Mouse (Mus musculus) embryonic fibroblast, embryonic 13.5 days (primary cell): Measurements from ENCODE around the gene Acacb. TPM values are rescaled to one million over a fixed set of nuclear protein-coding genes. Genes with fewer than 3 reads are reported as not detected.
A peak's percentile ranks its signal among the peaks of the same experiment; 100 is the strongest.

Source experiments
- H3K27ac ChIP-seq: 2 replicates; pipeline ENCODE4 v1.5.1; 2012; ENCODE audit warnings: low read length, control low read depth, inconsistent platforms; ENCODE audit not compliant: insufficient read depth
- H3K4me1 ChIP-seq: 2 replicates; pipeline ENCODE4 v1.6.1; 2011; ENCODE audit warnings: low read length; ENCODE audit not compliant: control insufficient read depth, insufficient read depth
- H3K4me3 ChIP-seq: 2 replicates; pipeline ENCODE4 v1.5.1; 2011; ENCODE audit warnings: mild to moderate bottlenecking, control low read depth, low read length; ENCODE audit not compliant: insufficient read depth
- CTCF ChIP-seq: IDR thresholded peaks from 2 replicates; pipeline ENCODE4 v1.5.1; 2011; ENCODE audit warnings: mild to moderate bottlenecking, control low read depth, low read length, moderate library complexity, borderline replicate concordance; ENCODE audit not compliant: insufficient read depth
- POLR2A ChIP-seq: IDR thresholded peaks from 2 replicates; pipeline ENCODE4 v1.6.1; 2011; ENCODE audit warnings: low read depth, mild to moderate bottlenecking, control low read depth, low read length, moderate library complexity
- polyA plus RNA-seq: library from polyadenylated mRNA; stranded (reverse); fragments of >200 nt; gene quantifications from 2 replicates; pipeline ENCODE4 v1.2.4, GENCODE M21; 2011; ENCODE audit warnings: low read depth; ENCODE audit not compliant: missing spikeins, insufficient read length

The Acacb gene
- polyA plus RNA-seq, 1 experiment = 1.6 TPM

DNA sequence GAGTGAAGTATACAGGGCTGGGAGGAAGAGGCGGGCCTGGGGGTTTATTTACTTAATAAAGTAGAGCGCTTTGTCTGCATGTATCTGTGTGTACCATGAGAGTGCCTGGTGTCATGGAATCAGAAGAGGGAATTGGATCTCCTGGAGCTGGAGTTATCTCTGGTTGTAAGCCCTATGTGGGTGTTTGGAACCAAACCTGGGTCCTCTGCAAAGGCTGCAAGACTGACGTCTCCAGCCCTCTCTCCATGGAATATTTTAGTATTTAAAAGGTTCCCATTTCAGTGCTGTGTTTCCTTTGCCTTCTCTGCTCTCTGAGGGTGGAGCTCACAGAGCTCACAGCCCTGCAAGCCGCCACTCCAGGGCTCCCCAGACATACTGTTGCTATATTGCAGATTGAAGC is 26.5 kb upstream of the Acacb start:
- Histone ChIP-seq H3K27ac (no peak overlapping the region), H3K4me3 (no peak overlapping the region), H3K4me1 (no peaks in the 10 kb centered on the region)
- no peak for TF ChIP-seq CTCF

DNA sequence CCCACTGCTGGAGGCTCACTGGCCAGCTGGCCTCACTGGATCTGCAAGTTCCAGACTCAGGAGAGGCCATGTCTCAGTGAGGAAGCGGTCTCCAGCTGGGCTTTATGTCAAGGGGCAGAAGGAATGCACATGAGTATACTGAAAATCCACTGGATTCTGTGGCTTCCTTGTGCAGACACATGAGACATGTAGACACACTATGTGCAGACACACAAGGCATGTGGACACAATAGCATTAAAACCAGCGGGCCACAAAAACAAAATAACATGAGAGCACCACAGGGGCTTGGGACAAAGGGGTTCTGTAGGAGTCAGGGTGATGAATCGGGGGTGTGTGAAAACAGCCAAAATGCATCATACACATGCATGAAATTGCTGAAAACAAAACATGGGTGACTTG is 20.3 kb upstream of the Acacb start:
- no peak overlapping the region for H3K4me3 ChIP-seq
- H3K4me1 ChIP-seq = no peaks in the 10 kb centered on the region
- no peak overlapping the region for H3K27ac ChIP-seq
- TF ChIP-seq POLR2A = no peak
- TF ChIP-seq CTCF = no peak

DNA sequence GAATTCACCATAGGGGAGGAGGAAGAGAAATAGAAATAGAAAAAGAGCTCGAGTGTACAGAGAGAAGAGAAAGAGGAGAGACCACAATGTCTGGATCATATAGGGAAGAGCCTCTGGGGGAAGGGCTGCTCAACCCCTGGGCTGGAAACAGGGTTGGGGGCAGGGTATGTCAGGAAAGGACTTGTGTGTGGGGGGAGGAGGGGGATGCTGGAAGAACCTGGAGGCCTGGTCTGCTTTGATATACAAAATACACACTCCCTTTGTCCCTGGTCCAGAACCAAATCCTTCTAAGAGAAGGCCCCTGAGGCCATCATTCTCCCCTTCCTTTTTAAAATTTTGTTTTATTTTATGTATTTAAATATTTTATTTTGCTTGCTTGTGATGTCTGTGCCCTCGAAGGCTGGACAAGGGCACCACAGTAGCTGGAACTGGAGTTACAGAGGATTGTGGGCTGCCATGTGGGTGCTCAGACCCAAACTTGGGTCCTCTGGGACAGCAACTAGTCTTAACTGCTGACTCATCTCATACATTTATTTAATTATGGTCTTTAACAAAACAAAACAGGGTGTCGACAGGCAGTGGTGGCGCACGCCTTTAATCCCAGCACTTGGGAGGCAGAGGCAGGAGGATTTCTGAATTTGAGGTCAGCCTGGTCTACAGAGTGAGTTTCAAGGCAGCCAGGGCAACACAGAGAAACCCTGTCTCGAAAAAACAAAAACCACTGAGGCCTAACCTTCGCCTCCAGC is 19.7 kb upstream of the Acacb start:
- TF ChIP-seq CTCF (no peak), POLR2A (no peak)
- Histone ChIP-seq H3K27ac (peak overlapping the region; percentile 80; the same call in 1 of the 2 replicates), H3K4me3 (no peak overlapping the region), H3K4me1 (no peaks in the 10 kb centered on the region)

DNA sequence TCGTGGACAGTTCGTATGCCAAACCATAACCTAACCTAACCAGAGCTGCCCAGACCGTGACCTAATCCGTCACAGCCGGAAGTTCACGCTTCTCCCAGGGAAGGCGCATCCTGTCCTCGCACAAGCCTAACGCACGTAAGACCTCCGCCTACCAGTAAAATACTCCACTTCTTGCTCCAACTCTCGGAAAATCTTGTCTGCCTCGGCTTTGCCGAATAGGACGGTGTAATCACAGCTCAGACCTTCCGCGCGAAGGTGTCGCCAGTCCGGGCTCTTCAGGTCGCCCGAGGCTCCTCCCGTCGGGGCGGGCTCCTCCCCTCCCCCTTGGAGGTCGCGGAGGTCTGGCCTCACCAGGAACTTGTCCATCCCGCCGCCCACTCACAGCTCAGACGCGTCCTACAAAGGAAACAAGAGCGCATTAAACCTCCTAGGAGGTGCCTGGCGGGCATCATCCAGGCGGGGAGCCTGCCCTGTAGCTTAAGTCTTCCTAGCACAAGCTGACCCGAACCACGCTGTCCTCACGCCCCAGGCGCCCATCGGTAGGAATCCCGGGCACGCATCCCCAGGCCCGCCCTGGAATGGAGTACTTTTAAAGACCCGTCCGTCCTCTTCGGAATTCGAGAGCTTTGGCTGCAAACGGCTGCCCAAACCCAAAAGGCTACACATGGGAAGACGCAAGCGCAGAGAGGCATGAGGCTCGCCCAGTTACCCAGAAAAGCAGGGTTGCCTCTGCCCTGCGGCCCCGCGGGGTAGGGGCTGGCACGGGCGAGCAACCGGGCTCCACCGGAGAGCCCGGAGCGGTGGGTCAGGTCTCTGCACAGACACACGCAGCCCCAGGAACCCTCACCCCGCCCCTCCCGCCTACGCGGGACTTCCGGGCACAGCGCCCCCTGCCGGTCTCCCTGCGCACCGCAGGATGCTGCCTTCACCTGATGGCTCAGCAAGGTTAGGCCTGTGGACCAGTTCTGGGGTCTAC is 18.7 kb upstream of the Acacb start, which contains the start of gene Alkbh2:
Gene Alkbh2 (minus strand): TSS at position 845 of the 976 bp plus-strand sequence.
- H3K4me3 ChIP-seq = peak within 1 kb of the TSS; percentile 52
- H3K27ac ChIP-seq = peak within 1 kb of the TSS; percentile 80
- H3K4me1 ChIP-seq = no peaks in the 10 kb centered on the region
- TF ChIP-seq CTCF (peak; percentile 95), POLR2A (peak; percentile 66)

DNA sequence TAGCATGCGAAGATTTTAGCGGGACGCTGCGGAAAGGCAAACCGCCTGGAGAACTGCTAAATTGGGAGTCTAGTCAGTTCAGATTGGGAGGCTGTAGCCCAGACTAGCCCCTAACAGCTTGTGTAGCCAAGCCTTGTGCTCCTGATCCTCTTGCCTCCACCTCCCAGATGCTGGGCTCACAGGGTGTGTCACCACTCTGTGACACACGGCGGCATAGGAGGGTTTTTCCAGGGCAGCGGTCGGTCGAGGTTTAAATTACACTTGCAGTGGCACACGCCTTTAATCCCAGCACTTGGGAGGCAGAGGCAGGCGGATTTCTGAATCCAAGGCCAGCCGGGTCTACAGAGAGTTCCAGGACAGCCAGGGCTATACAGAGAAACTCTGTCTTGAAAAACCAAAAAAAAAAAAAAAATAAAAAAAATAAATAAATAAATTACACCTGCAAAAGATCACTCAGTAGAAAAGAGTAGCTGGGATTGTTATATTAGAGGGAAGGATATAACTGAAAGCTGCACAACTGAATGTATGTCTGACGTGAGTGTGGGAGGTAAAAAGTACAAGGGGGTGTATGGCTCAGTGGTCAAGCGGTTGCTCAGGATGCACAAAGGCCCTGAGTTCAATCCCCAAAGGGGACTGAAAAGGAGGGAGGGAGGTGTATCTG is 16.7 kb upstream of the Acacb start:
- Histone ChIP-seq H3K4me3 (peak overlapping the region; percentile 63), H3K27ac (no peak overlapping the region), H3K4me1 (peaks cover 2% of the 10 kb centered on the region; the same call in 1 of the 2 replicates)
- TF ChIP-seq CTCF (no peak), POLR2A (no peak)

DNA sequence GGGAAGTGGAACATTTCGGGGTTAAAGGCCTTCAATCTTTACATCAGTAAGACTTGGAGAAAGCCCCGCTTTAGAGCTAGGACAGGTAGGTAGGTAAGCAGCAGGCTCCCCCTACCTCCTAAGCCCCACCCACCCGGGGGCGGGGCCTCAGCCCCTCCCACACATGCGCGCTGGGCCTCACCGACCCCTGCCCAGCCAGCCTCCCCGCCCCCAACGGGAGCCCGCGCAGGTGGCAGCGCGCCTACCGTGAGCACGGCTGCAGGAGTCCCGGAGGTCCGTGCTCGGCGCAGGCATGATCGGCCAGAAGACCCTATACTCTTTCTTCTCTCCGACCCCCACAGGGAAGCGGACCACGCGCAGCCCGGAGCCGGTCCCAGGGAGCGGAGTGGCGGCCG is 16.1 kb upstream of the Acacb start, which contains the start of gene Ung:
Gene Ung (plus strand): TSS at position 176 of the 395 bp plus-strand sequence.
- peak within 1 kb of the TSS; percentile 63 for H3K4me3 ChIP-seq
- no peak within 1 kb of the TSS for H3K27ac ChIP-seq
- H3K4me1 ChIP-seq = peaks cover 2% of the 10 kb centered on the region; the same call in 1 of the 2 replicates
- TF ChIP-seq CTCF = no peak
- no peak for TF ChIP-seq POLR2A

DNA sequence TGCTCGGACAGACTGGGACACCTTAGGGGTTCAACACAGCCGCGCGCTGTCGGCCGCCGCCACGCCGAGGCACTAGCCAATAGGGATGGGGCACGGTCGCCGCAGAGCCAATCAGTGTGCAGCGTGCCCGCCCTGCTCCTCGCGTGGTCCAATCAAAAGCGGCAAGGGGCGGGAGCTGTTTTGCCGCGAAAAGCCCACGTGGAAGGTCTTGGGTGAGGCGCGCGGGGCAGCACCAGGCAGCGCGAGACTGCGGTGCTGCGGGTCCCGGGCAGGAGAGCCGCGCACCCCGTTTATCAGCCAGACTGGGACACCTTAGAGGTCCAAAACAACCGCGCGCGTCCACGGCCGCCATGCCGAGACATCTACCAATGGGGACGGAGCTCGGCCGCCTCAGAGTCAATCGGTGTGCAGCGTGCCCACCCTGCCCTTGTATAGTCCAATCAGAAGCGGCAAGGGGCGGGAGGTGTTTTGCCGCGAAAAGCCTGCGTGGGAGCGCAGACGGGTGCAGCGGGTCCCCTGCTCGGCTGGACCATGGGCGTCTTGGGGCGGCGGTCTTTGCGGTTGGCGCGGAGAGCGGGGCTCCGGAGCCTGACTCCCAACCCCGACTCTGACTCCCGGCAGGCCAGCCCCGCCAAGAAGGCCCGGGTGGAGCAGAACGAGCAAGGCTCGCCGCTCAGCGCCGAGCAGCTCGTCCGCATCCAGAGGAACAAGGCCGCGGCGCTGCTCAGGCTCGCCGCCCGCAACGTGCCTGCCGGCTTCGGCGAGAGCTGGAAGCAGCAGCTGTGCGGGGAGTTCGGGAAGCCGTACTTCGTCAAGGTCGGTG is 15.4 kb upstream of the Acacb start:
- Histone ChIP-seq H3K4me1 (peaks cover 2% of the 10 kb centered on the region; the same call in 1 of the 2 replicates), H3K4me3 (peak overlapping the region; percentile 63), H3K27ac (no peak overlapping the region)
- no peak for TF ChIP-seq POLR2A
- TF ChIP-seq CTCF = no peak

DNA sequence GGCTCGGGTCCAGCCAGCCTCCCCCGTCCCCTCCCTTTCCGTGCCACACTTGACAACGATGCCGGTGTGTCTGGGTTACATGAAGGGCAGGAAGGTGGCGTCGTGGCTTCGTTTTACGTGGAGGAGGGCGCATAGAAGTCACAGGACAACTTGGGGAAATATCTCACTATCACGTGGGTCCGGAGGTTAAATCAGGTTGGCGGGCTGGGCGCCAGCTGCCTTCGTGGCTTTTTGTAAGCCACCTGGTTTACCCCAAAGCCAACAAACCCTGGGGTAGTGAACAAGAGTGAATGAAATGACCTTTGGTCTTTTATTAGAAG is 14.9 kb upstream of the Acacb start:
- no peak overlapping the region for H3K27ac ChIP-seq
- no peak; the same call in 1 of the 2 replicates for TF ChIP-seq CTCF
- TF ChIP-seq POLR2A = no peak
- H3K4me3 ChIP-seq = peak overlapping the region; percentile 63
- H3K4me1 ChIP-seq = peaks cover 2% of the 10 kb centered on the region; the same call in 1 of the 2 replicates

DNA sequence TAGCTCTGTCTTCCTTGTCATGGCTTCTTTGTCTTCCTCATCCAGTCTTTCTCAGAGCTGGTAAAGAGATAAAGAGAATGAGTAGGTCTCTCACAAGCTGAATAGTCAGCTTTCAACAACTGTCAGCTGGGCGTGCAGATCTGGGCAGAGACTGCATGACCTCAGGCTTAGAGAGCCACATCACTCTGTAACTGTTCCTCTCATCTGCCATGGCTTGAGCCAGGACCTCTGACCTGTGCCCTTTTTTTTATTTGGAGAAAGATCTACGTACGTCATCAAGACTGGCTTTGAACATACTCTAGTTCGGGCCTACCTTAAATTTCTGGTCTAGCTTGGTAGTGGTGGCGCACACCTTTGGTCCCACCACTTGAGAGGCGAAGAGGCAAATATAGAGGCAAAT is 13.5 kb upstream of the Acacb start:
- no peak overlapping the region for H3K4me3 ChIP-seq
- no peak for TF ChIP-seq CTCF

More for the DNA sequence above, 13.5 kb upstream of the Acacb start:
- Histone ChIP-seq H3K27ac (no peak overlapping the region), H3K4me1 (peaks cover 7% of the 10 kb centered on the region)
